Mouse (Mus musculus) liver, embryonic 11.5 days (tissue): ENCODE measurements at regions not wholly inside any gene's neighbourhood (a gene's known extent, or its start where the extent isn't known, plus 50 kb on each side); places are given as distances from the start of the nearest gene placed in this dataset.
A peak's percentile ranks its signal among the peaks of the same experiment; 100 is the strongest.

Experiments used
- ATAC-seq: fragments of 200-750 bp; cut with Nextera tagmentation; replicated peaks from 2 replicates; pipeline ENCODE4 v1.8.0; 2017; ENCODE audit warnings: moderate number of reproducible peaks, mild to moderate bottlenecking, moderate TSS enrichment, moderate library complexity; ENCODE audit not compliant: low FRiP score
- DNase-seq: peaks from one replicate; pipeline ENCODE4 v3.0.0-alpha.2; 2017; ENCODE audit warnings: low spot score
- H3K27ac ChIP-seq: fragments of 300-500 bp; sonication (generic); 2 replicates; pipeline ENCODE4 v1.5.1; 2014; ENCODE audit warnings: mild to moderate bottlenecking, low read depth, low read length, control low read depth
- H3K27me3 ChIP-seq: fragments of 300-500 bp; sonication (generic); replicated peaks from 2 replicates; pipeline ENCODE4 v1.6.1; 2014; ENCODE audit warnings: low read length, mixed read lengths; ENCODE audit not compliant: control insufficient read depth, insufficient read depth
- H3K36me3 ChIP-seq: fragments of 300-500 bp; sonication (generic); 2 replicates; pipeline ENCODE4 v1.6.1; 2014; ENCODE audit warnings: mild to moderate bottlenecking, low read length, moderate library complexity, mixed read lengths; ENCODE audit not compliant: control insufficient read depth, insufficient read depth
- H3K4me1 ChIP-seq: fragments of 300-500 bp; sonication (generic); replicated peaks from 2 replicates; pipeline ENCODE4 v1.6.1; 2014; ENCODE audit warnings: low read length, mixed read lengths; ENCODE audit not compliant: control insufficient read depth, insufficient read depth
- H3K4me2 ChIP-seq: fragments of 300-500 bp; sonication (generic); 2 replicates; pipeline ENCODE4 v1.6.1; 2014; ENCODE audit warnings: mild to moderate bottlenecking, control low read depth, moderate library complexity
- H3K4me3 ChIP-seq: fragments of 300-500 bp; sonication (generic); 2 replicates; pipeline ENCODE4 v1.5.1; 2014; ENCODE audit warnings: low read depth, low read length, control low read depth
- H3K9ac ChIP-seq: fragments of 300-500 bp; sonication (generic); 2 replicates; pipeline ENCODE4 v1.6.1; 2014; ENCODE audit warnings: low read depth, low read length, control low read depth
- H3K9me3 ChIP-seq: fragments of 300-500 bp; sonication (generic); 2 replicates; pipeline ENCODE4 v1.6.1; 2016; ENCODE audit warnings: low read length, inconsistent platforms, mixed read lengths; ENCODE audit not compliant: control insufficient read depth
- WGBS: fragments of 180-500 bp; shearing (Covaris S2); extraction: QIAGEN DNeasy Blood & Tissue Kit; methylation state at CpG from one replicate; pipeline ENCODE4 v1.1.7; 2014; 5-methylcytosine and 5-hydroxymethylcytosine counted together

GRCm38 (mm10) chr10:96685991-96686601 is 69.3 kb downstream of the Btg1 start:
- no peak overlapping the region for H3K4me3 ChIP-seq
- peaks cover 7% of the 10 kb centered on the region for H3K4me1 ChIP-seq
- H3K9me3 ChIP-seq: no peaks in the 10 kb centered on the region
- no peaks in the 10 kb centered on the region for H3K36me3 ChIP-seq
- 35% methylated on average over 5 of the region's 5 CpGs for WGBS
- H3K27ac ChIP-seq: peak overlapping the region; percentile 8
- ATAC-seq (no peak), DNase-seq (no peak)
- no peak overlapping the region for H3K9ac ChIP-seq
- no peak overlapping the region for H3K4me2 ChIP-seq
- H3K27me3 ChIP-seq: no peaks in the 10 kb centered on the region

GRCm38 (mm10) chr10:96686659-96687440 is 70.0 kb downstream of the Btg1 start:
- H3K4me1 ChIP-seq: peaks cover 7% of the 10 kb centered on the region
- no peaks in the 10 kb centered on the region for H3K9me3 ChIP-seq
- H3K4me3 ChIP-seq: no peak overlapping the region
- 66% methylated on average over 6 of the region's 6 CpGs for whole genome bisulfite sequencing
- DNase-seq (peak; percentile 34), ATAC-seq (0 out of 2 replicates have a peak, but pooled peaks have one; percentile 60)
- H3K9ac ChIP-seq: no peak overlapping the region
- no peak overlapping the region for H3K4me2 ChIP-seq
- H3K27me3 ChIP-seq: no peaks in the 10 kb centered on the region
- H3K36me3 ChIP-seq: no peaks in the 10 kb centered on the region
- H3K27ac ChIP-seq: peak overlapping the region; percentile 8; the same call in 1 of the 2 replicates

- no peak overlapping the region for H3K4me3 ChIP-seq
- H3K4me1 ChIP-seq: peaks cover 7% of the 10 kb centered on the region
- H3K9me3 ChIP-seq: no peaks in the 10 kb centered on the region
- 87% methylated on average over 1 of the region's 1 CpGs for WGBS
- H3K36me3 ChIP-seq: no peaks in the 10 kb centered on the region
- no peak overlapping the region for H3K4me2 ChIP-seq
- H3K9ac ChIP-seq: no peak overlapping the region
- H3K27ac ChIP-seq: no peak overlapping the region
- no peak for DNase-seq
- no peak for ATAC-seq
- H3K27me3 ChIP-seq: no peaks in the 10 kb centered on the region
Observed at GRCm38 (mm10) chr10:96687441-96687772, 70.6 kb downstream of the Btg1 start.

GRCm38 (mm10) chr10:96689976-96690867 is 73.4 kb downstream of the Btg1 start:
- 54% methylated on average over 11 of the region's 11 CpGs for WGBS
- Histone ChIP-seq H3K27me3 (no peaks in the 10 kb centered on the region), H3K4me3 (no peak overlapping the region), H3K4me2 (no peak overlapping the region), H3K9ac (no peak overlapping the region), H3K4me1 (peaks cover 7% of the 10 kb centered on the region), H3K27ac (no peak overlapping the region), H3K36me3 (no peaks in the 10 kb centered on the region), H3K9me3 (no peaks in the 10 kb centered on the region)
- ATAC-seq (no peak; the same call in 1 of the 2 replicates), DNase-seq (no peak)

- H3K4me2 ChIP-seq: no peak overlapping the region
- H3K27me3 ChIP-seq: no peaks in the 10 kb centered on the region
- H3K9me3 ChIP-seq: no peaks in the 10 kb centered on the region
- H3K4me3 ChIP-seq: no peak overlapping the region
- H3K9ac ChIP-seq: no peak overlapping the region
- WGBS: 64% methylated on average over 2 of the region's 2 CpGs
- peaks cover 7% of the 10 kb centered on the region for H3K4me1 ChIP-seq
- no peak overlapping the region for H3K27ac ChIP-seq
- ATAC-seq (no peak), DNase-seq (no peak)
- H3K36me3 ChIP-seq: no peaks in the 10 kb centered on the region
Observed at GRCm38 (mm10) chr10:96690868-96691302, 74.1 kb downstream of the Btg1 start.

GRCm38 (mm10) chr10:96691319-96691870 is 74.6 kb downstream of the Btg1 start:
- Histone ChIP-seq H3K9ac (no peak overlapping the region), H3K4me1 (peaks cover 7% of the 10 kb centered on the region), H3K27me3 (no peaks in the 10 kb centered on the region), H3K27ac (no peak overlapping the region), H3K4me2 (no peak overlapping the region), H3K9me3 (no peaks in the 10 kb centered on the region), H3K4me3 (no peak overlapping the region), H3K36me3 (no peaks in the 10 kb centered on the region)
- ATAC-seq (no peak), DNase-seq (no peak)
- WGBS: 78% methylated on average over 6 of the region's 6 CpGs

- WGBS: 87% methylated on average over 7 of the region's 7 CpGs
- H3K9me3 ChIP-seq: no peaks in the 10 kb centered on the region
- H3K4me3 ChIP-seq: no peak overlapping the region
- H3K27ac ChIP-seq: no peak overlapping the region
- no peaks in the 10 kb centered on the region for H3K27me3 ChIP-seq
- H3K36me3 ChIP-seq: no peaks in the 10 kb centered on the region
- no peak for DNase-seq
- ATAC-seq: no peak
- H3K4me2 ChIP-seq: no peak overlapping the region
- peaks cover 7% of the 10 kb centered on the region for H3K4me1 ChIP-seq
- H3K9ac ChIP-seq: no peak overlapping the region
Observed at GRCm38 (mm10) chr10:96692821-96693220, 76.0 kb downstream of the Btg1 start.

- no peaks in the 10 kb centered on the region for H3K9me3 ChIP-seq
- WGBS: 79% methylated on average over 6 of the region's 6 CpGs
Observed at GRCm38 (mm10) chr10:96693766-96694165, 77.0 kb downstream of the Btg1 start.

More at GRCm38 (mm10) chr10:96693766-96694165, 77.0 kb downstream of the Btg1 start:
- peaks cover 7% of the 10 kb centered on the region for H3K4me1 ChIP-seq
- no peak overlapping the region for H3K4me3 ChIP-seq
- H3K9ac ChIP-seq: no peak overlapping the region
- H3K4me2 ChIP-seq: no peak overlapping the region
- H3K27ac ChIP-seq: no peak overlapping the region
- no peaks in the 10 kb centered on the region for H3K27me3 ChIP-seq
- DNase-seq: no peak
- ATAC-seq: no peak
- H3K36me3 ChIP-seq: no peaks in the 10 kb centered on the region
